Mouse (Mus musculus) embryonic facial prominence, embryonic 11.5 days (tissue): ENCODE measurements at regions not wholly inside any gene's neighbourhood (a gene's known extent, or its start where the extent isn't known, plus 50 kb on each side); places are given as distances from the start of the nearest gene placed in this dataset.

ENCODE experiments used
- ATAC-seq: fragments of 200-750 bp; cut with Nextera tagmentation; replicated peaks from 2 replicates; pipeline ENCODE4 v1.8.0; 2017; ENCODE audit warnings: low read depth; ENCODE audit not compliant: insufficient number of reproducible peaks, low FRiP score, low TSS enrichment
- DNase-seq: peaks from one replicate; pipeline ENCODE4 v3.0.0-alpha.2; 2015; ENCODE audit warnings: low spot score
- H3K27ac ChIP-seq: fragments of 300-500 bp; sonication (generic); replicated peaks from 2 replicates; pipeline ENCODE4 v1.5.1; 2014; ENCODE audit warnings: mild to moderate bottlenecking, low read depth, low read length, control low read depth
- H3K27me3 ChIP-seq: fragments of 300-500 bp; sonication (generic); 2 replicates; pipeline ENCODE4 v1.6.1; 2014; ENCODE audit warnings: mild to moderate bottlenecking, low read length, moderate library complexity, mixed read lengths; ENCODE audit not compliant: control insufficient read depth, insufficient read depth
- H3K36me3 ChIP-seq: fragments of 300-500 bp; sonication (generic); replicated peaks from 2 replicates; pipeline ENCODE4 v1.6.1; 2014; ENCODE audit warnings: low read depth, mild to moderate bottlenecking, low read length, moderate library complexity, mixed read lengths; ENCODE audit not compliant: control insufficient read depth, insufficient read depth
- H3K4me1 ChIP-seq: fragments of 300-500 bp; sonication (generic); 2 replicates; pipeline ENCODE4 v1.6.1; 2014; ENCODE audit warnings: low read length, mixed read lengths; ENCODE audit not compliant: control insufficient read depth, insufficient read depth
- H3K4me2 ChIP-seq: fragments of 300-500 bp; sonication (generic); 2 replicates; pipeline ENCODE4 v1.6.1; 2014; ENCODE audit warnings: low read depth, mild to moderate bottlenecking, control low read depth, low read length, moderate library complexity
- H3K4me3 ChIP-seq: fragments of 300-500 bp; sonication (generic); 2 replicates; pipeline ENCODE4 v1.5.1; 2014; ENCODE audit warnings: low read depth, low read length, control low read depth
- H3K9ac ChIP-seq: fragments of 300-500 bp; sonication (generic); replicated peaks from 2 replicates; pipeline ENCODE4 v1.6.1; 2014; ENCODE audit warnings: mild to moderate bottlenecking, control low read depth, low read length
- H3K9me3 ChIP-seq: fragments of 300-500 bp; sonication (generic); replicated peaks from 2 replicates; pipeline ENCODE4 v1.6.1; 2016; ENCODE audit warnings: mild to moderate bottlenecking, low read length, inconsistent platforms, mixed read lengths; ENCODE audit not compliant: control insufficient read depth
- WGBS: fragments of 180-500 bp; shearing (Covaris S2); extraction: QIAGEN DNeasy Blood & Tissue Kit; methylation state at CpG from one replicate; pipeline ENCODE4 v1.1.7; 2014; 5-methylcytosine and 5-hydroxymethylcytosine counted together

DNA sequence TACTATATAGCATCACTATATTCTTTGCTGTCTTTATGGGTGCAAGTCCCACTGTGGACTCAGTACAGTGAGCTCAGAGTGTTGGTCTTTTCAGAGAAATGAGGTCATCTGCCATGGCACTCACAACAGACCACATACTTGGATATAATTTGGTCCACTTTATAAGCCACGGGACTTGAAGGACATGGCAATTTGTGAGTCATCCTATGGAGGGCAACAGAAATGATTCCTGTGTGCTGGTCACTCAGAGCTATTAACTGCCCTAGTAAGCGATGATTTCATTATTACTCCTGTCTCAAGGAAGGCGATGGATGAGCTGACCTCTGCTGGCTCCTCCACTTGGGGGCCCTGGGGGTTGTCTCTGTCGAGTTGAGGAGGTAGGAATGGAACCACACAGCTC lies 345.2 kb upstream of the Trib2 start:
- no peak overlapping the region for H3K4me2 ChIP-seq
- no peaks in the 10 kb centered on the region for H3K36me3 ChIP-seq
- ATAC-seq (no peak), DNase-seq (no peak)
- 69% methylated on average over 4 of the region's 4 CpGs for WGBS
- no peaks in the 10 kb centered on the region for H3K4me1 ChIP-seq
- H3K27ac ChIP-seq = no peak overlapping the region
- no peaks in the 10 kb centered on the region for H3K27me3 ChIP-seq
- no peaks in the 10 kb centered on the region for H3K9me3 ChIP-seq
- H3K4me3 ChIP-seq = no peak overlapping the region
- H3K9ac ChIP-seq = no peak overlapping the region

DNA sequence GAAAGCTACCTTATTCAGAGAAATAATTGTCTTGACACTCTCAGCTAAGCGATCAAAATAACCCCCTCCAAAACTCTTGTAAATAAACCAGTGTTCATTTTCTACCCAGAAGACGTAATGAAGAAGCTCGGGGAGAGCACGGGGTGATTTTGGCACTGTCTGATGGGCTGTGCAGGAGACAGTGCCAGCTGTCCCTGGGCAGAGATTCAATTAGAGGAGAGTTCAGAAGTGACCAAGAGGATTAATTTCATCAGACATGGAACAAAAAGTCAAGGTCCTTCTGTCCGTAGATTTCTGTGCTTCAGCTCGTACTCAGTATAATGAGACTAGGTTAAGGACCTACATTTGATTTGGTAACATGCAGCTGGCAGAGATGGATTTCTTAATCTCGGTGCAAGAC lies 341.2 kb upstream of the Trib2 start:
- 84% methylated on average over 7 of the region's 7 CpGs for WGBS
- H3K4me2 ChIP-seq = no peak overlapping the region
- no peak overlapping the region for H3K27ac ChIP-seq
- H3K36me3 ChIP-seq = no peaks in the 10 kb centered on the region
- H3K9ac ChIP-seq = no peak overlapping the region
- no peaks in the 10 kb centered on the region for H3K9me3 ChIP-seq
- ATAC-seq (no peak), DNase-seq (no peak)
- no peaks in the 10 kb centered on the region for H3K27me3 ChIP-seq
- H3K4me1 ChIP-seq = no peaks in the 10 kb centered on the region
- H3K4me3 ChIP-seq = no peak overlapping the region

DNA sequence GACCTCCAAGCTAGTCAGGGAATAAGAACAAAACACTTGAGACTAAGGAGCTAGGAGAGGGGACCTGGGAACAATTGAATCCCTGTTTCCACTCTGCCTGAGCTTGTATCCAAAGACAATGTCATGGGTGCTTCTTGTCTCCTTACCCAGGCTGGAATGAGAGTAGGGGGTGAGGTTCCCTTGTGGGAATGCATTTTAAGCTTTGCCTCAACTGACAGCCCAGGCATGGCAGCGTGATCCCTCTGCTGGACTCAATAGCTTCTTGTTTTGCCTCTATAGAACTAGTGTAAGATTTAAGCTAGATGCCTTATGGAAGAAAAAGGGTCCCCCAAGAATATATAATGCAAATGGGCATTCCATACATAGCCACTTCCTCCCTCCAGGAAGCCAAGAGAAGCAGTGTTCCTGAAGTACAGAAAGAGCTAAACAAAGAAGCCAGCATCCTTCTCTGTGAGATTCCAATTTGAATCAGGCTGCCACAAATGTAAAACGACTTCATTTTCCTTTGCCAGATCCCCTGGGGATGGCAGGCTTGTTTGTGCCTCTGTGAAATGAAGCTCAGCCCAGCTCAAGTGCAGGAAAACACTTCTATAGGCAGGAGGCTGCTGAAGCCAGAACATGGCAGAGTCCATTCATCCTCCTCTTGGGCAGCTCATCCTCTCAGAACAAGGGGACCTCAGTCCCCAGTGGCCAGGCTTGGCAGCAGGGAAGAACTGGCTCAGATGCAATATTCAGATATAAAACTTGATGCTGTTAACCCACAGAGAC lies 339.3 kb upstream of the Trib2 start:
- Histone ChIP-seq H3K27ac (no peak overlapping the region), H3K9me3 (no peaks in the 10 kb centered on the region), H3K36me3 (no peaks in the 10 kb centered on the region), H3K4me1 (no peaks in the 10 kb centered on the region), H3K9ac (no peak overlapping the region), H3K4me2 (no peak overlapping the region), H3K27me3 (no peaks in the 10 kb centered on the region), H3K4me3 (no peak overlapping the region)
- 19% methylated on average over 2 of the region's 2 CpGs for WGBS
- no peak for ATAC-seq
- no peak for DNase-seq

DNA sequence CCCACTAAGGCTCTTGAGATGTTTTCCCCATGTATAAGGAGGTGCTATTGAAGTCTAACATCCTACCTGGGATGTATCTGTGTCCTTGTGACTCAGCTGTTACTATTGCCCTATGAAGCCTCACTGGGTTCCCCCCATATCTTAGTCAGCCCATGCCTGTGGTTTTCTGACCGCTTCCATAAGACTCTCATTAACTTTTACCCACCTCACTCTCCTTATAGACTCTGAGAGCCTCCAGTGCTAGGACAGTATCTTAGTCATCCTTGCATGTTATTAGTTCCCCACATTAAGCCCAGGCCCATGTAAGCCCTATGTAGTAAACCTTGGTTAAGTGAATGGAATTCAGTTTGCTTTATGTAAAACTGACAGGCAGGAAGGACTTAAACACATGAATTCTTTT lies 337.5 kb upstream of the Trib2 start:
- Histone ChIP-seq H3K9ac (no peak overlapping the region), H3K27ac (no peak overlapping the region), H3K36me3 (no peaks in the 10 kb centered on the region), H3K4me2 (no peak overlapping the region), H3K9me3 (no peaks in the 10 kb centered on the region), H3K4me1 (no peaks in the 10 kb centered on the region), H3K27me3 (no peaks in the 10 kb centered on the region), H3K4me3 (no peak overlapping the region)
- WGBS = 91% methylated on average over 1 of the region's 1 CpGs
- no peak for DNase-seq
- no peak for ATAC-seq

DNA sequence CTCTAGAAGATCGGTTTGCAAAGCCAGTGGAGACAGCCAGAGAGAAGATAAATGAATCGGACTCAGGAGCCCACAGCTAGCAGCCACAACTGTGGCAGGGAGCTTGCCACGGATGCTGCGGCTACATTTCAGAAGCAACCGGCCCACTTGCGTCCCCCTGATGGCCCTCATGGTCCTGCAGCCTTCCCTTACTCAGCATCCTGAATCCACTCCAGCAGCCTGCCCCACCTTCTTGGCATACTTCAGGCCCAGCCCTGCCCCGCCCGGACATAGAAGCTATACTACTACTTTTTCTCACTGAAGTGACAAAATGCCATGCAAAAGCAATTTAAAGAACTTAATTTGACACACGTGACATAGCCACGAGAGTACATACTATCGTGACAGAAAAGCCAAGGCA lies 335.4 kb upstream of the Trib2 start:
- no peak overlapping the region for H3K9ac ChIP-seq
- H3K27ac ChIP-seq = no peak overlapping the region
- H3K9me3 ChIP-seq = no peaks in the 10 kb centered on the region
- DNase-seq = no peak
- no peak overlapping the region for H3K4me3 ChIP-seq
- H3K36me3 ChIP-seq = no peaks in the 10 kb centered on the region
- H3K4me2 ChIP-seq = no peak overlapping the region
- WGBS = 83% methylated on average over 11 of the region's 11 CpGs
- no peaks in the 10 kb centered on the region for H3K27me3 ChIP-seq
- no peaks in the 10 kb centered on the region for H3K4me1 ChIP-seq
- no peak for ATAC-seq

DNA sequence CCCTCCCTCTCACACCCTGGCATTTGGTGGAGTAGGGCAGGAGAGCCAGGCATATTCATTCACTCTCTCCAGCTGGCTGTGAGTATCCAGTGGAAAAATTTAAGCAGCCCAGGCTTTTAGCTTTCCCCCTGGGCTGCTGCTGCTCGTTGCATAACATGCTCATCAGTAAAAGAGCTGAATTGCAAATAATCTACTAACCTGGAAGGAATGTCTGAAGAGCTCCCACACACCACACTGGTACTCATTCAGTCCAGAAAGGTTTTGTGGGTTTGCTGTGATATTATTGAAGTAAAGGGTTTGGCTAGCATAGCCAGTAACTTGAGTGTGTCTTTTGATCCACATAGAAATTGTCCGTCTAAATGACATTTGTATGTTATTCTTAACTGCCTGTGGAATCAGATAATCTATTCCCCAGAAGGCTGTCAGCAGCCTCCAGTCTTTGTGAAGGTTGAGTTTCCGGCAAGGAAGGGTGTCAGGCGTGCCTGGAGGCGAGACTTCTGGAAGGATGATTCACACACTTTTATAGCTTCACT lies 334.5 kb upstream of the Trib2 start:
- no peak overlapping the region for H3K4me2 ChIP-seq
- 46% methylated on average over 5 of the region's 5 CpGs for WGBS
- no peaks in the 10 kb centered on the region for H3K36me3 ChIP-seq
- H3K9ac ChIP-seq = no peak overlapping the region
- H3K27ac ChIP-seq = no peak overlapping the region
- ATAC-seq = no peak
- H3K9me3 ChIP-seq = no peaks in the 10 kb centered on the region
- no peak for DNase-seq
- H3K4me1 ChIP-seq = no peaks in the 10 kb centered on the region
- no peak overlapping the region for H3K4me3 ChIP-seq
- H3K27me3 ChIP-seq = no peaks in the 10 kb centered on the region

DNA sequence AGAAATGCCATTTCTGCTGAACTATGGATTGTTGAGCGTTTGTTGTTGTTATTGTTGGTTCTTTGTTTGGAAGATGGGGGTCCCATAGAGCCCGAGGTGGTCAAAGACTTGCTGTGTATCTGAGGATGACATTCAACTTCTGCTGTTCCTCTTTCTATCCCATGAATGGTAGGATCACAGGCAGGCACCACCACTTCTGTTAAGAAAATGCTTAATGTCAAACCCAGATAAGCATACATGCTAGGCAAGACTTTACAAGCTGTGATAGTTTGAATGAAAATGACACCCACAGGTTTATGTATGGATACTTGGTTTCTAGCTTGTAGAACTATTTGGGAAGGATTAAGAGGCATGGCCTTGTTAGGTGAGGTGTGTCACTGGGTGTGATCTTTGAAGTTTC lies 330.2 kb upstream of the Trib2 start:
- H3K9me3 ChIP-seq = no peaks in the 10 kb centered on the region

DNA sequence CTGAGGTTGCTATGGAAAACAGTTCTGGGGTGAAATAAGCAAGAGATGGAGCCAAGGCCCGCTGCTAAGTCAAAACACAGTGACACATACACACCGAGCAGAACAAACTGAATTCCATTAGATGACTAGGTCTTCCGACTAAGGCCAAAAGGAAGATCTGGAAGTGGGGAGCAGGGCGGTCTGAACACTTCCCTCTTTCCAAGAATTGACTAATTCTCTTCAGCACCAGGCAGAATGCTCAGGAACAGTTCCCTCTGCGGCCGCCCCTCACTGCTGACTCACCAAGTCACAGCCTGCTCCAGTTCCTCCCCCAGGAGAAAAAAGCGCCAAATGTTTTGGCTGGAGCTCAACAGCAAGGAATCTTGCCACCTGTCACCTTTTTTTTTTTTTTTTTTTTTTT lies 328.9 kb upstream of the Trib2 start:
- WGBS = 80% methylated on average over 7 of the region's 7 CpGs

More for the DNA sequence above, 330.2 kb upstream of the Trib2 start:
- Histone ChIP-seq H3K4me1 (no peaks in the 10 kb centered on the region), H3K4me2 (no peak overlapping the region), H3K27me3 (no peaks in the 10 kb centered on the region), H3K4me3 (no peak overlapping the region), H3K9ac (no peak overlapping the region), H3K36me3 (no peaks in the 10 kb centered on the region), H3K27ac (no peak overlapping the region)
- no peak for ATAC-seq
- no peak for DNase-seq
- WGBS = 66% methylated on average over 2 of the region's 2 CpGs

More for the DNA sequence above, 328.9 kb upstream of the Trib2 start:
- Histone ChIP-seq H3K27me3 (no peaks in the 10 kb centered on the region), H3K27ac (no peak overlapping the region), H3K4me3 (no peak overlapping the region), H3K4me2 (no peak overlapping the region), H3K9me3 (no peaks in the 10 kb centered on the region), H3K36me3 (no peaks in the 10 kb centered on the region), H3K4me1 (no peaks in the 10 kb centered on the region), H3K9ac (no peak overlapping the region)
- ATAC-seq (no peak), DNase-seq (no peak)
